Mouse (Mus musculus): ENCODE data around the gene Gm9857. TPM values are rescaled to one million over a fixed set of nuclear protein-coding genes. Genes with fewer than 3 reads are reported as not detected.

Gene Gm9857
- polyA plus RNA-seq, 1 experiment from 2014 or later = not detected

GRCm38 (mm10) chr3:108974920-108975485 is 34.8 kb upstream of the Gm9857 start:
- Histone ChIP-seq H3K36me3 (ENCODE audit: control insufficient read depth, insufficient read depth) (peaks cover 32% of the 10 kb centered on the region), H3K4me1 (replicated peaks; ENCODE audit: control insufficient read depth, insufficient read depth, low read length) (no peaks in the 10 kb centered on the region), H3K27me3 (replicated peaks; ENCODE audit: control insufficient read depth, insufficient read depth, low read length) (no peaks in the 10 kb centered on the region), H3K9me3 (ENCODE audit: control insufficient read depth) (no peaks in the 10 kb centered on the region), H3K4me2 (replicated peaks; ENCODE audit: low read depth) (no peak overlapping the region), H3K27ac (ENCODE audit: low read depth, low read length) (no peak overlapping the region), H3K4me3 (ENCODE audit: low read depth, low read length) (no peak overlapping the region), H3K9ac (ENCODE audit: low read depth, low read length) (no peak overlapping the region)
- no peak for ATAC-seq
- WGBS = 86% methylated on average over 15 of the region's 15 CpGs
- no peak for TF ChIP-seq CTCF (IDR thresholded peaks at IDR 0.05; ENCODE audit: low read depth)

DNA sequence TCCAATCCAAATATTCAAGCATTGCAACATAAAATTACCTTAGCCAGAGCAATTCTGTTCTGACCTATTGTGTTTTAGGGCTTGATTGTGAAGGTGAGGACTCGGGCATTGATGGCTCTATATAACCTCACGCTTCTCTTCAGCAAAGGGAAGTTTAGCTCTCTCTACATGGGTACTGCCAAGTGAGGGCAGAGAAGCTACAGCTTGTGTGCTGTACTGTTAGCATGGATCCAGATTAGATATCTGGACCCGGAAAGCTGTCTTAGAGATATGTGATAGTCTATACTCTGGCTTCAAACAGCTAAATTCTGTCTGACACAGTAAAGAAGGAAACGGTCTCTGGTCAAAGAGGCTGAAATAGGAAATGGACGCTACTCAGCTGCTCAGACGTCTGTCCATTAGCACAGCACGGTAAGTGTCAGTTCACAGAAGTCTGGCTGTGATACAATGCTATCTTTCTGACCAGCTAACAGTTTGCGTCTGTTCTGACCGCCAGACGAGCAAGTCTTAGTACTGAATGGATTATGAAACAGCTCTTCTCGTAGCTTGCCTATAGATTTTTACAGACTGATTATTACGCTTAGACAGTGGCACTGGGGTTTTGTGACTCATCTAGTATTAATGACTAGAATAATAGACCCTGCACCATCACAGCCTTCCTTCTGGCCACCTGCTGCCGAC is 33.9 kb upstream of the Gm9857 start:
- Histone ChIP-seq H3K9me3 (ENCODE audit: control insufficient read depth) (no peaks in the 10 kb centered on the region), H3K4me3 (ENCODE audit: low read depth, low read length) (no peak overlapping the region), H3K27me3 (replicated peaks; ENCODE audit: control insufficient read depth, insufficient read depth, low read length) (no peaks in the 10 kb centered on the region), H3K9ac (ENCODE audit: low read depth, low read length) (no peak overlapping the region), H3K4me1 (replicated peaks; ENCODE audit: control insufficient read depth, insufficient read depth, low read length) (no peaks in the 10 kb centered on the region), H3K4me2 (replicated peaks; ENCODE audit: low read depth) (no peak overlapping the region), H3K27ac (ENCODE audit: low read depth, low read length) (no peak overlapping the region), H3K36me3 (ENCODE audit: control insufficient read depth, insufficient read depth) (peaks cover 25% of the 10 kb centered on the region)
- ATAC-seq = no peak
- 85% methylated on average over 13 of the region's 13 CpGs for WGBS
- no peak for TF ChIP-seq CTCF (IDR thresholded peaks at IDR 0.05; ENCODE audit: low read depth)

- Histone ChIP-seq H3K27ac (ENCODE audit: low read depth, low read length) (no peak overlapping the region), H3K4me3 (ENCODE audit: low read depth, low read length) (no peak overlapping the region), H3K36me3 (ENCODE audit: control insufficient read depth, insufficient read depth) (0 out of 2 replicates have a peak, but pooled peaks cover 9% of the 10 kb centered on the region), H3K4me1 (replicated peaks; ENCODE audit: control insufficient read depth, insufficient read depth, low read length) (no peaks in the 10 kb centered on the region), H3K9ac (ENCODE audit: low read depth, low read length) (no peak overlapping the region), H3K9me3 (ENCODE audit: control insufficient read depth) (no peaks in the 10 kb centered on the region), H3K4me2 (replicated peaks; ENCODE audit: low read depth) (no peak overlapping the region), H3K27me3 (replicated peaks; ENCODE audit: control insufficient read depth, insufficient read depth, low read length) (no peaks in the 10 kb centered on the region)
- whole genome bisulfite sequencing = 92% methylated on average over 3 of the region's 3 CpGs
- no peak for TF ChIP-seq CTCF (IDR thresholded peaks at IDR 0.05; ENCODE audit: low read depth)
- no peak for ATAC-seq
These were observed 25.8 kb upstream of the Gm9857 start for GRCm38 (mm10) chr3:108966051-108966450.

GRCm38 (mm10) chr3:108964361-108965044 is 24.3 kb upstream of the Gm9857 start:
- no peak for ATAC-seq
- H3K27me3 ChIP-seq (replicated peaks; ENCODE audit: control insufficient read depth, insufficient read depth, low read length) = no peaks in the 10 kb centered on the region
- peak; percentile 55 for TF ChIP-seq CTCF (IDR thresholded peaks at IDR 0.05; ENCODE audit: low read depth)
- H3K9ac ChIP-seq (ENCODE audit: low read depth, low read length) = no peak overlapping the region
- WGBS = 67% methylated on average over 7 of the region's 7 CpGs
- H3K36me3 ChIP-seq (ENCODE audit: control insufficient read depth, insufficient read depth) = 0 out of 2 replicates have a peak, but pooled peaks cover 4% of the 10 kb centered on the region
- H3K4me2 ChIP-seq (replicated peaks; ENCODE audit: low read depth) = no peak overlapping the region
- H3K27ac ChIP-seq (ENCODE audit: low read depth, low read length) = no peak overlapping the region
- H3K4me3 ChIP-seq (ENCODE audit: low read depth, low read length) = no peak overlapping the region
- no peaks in the 10 kb centered on the region for H3K9me3 ChIP-seq (ENCODE audit: control insufficient read depth)
- H3K4me1 ChIP-seq (replicated peaks; ENCODE audit: control insufficient read depth, insufficient read depth, low read length) = no peaks in the 10 kb centered on the region

GRCm38 (mm10) chr3:108963776-108964175 is 23.5 kb upstream of the Gm9857 start:
- H3K4me3 ChIP-seq (ENCODE audit: low read depth, low read length) = no peak overlapping the region
- 77% methylated on average over 3 of the region's 3 CpGs for WGBS
- ATAC-seq = no peak
- H3K9ac ChIP-seq (ENCODE audit: low read depth, low read length) = no peak overlapping the region
- no peaks in the 10 kb centered on the region for H3K4me1 ChIP-seq (replicated peaks; ENCODE audit: control insufficient read depth, insufficient read depth, low read length)
- no peaks in the 10 kb centered on the region for H3K9me3 ChIP-seq (ENCODE audit: control insufficient read depth)
- H3K27me3 ChIP-seq (replicated peaks; ENCODE audit: control insufficient read depth, insufficient read depth, low read length) = no peaks in the 10 kb centered on the region
- H3K27ac ChIP-seq (ENCODE audit: low read depth, low read length) = no peak overlapping the region
- no peak overlapping the region for H3K4me2 ChIP-seq (replicated peaks; ENCODE audit: low read depth)
- H3K36me3 ChIP-seq (ENCODE audit: control insufficient read depth, insufficient read depth) = 0 out of 2 replicates have a peak, but pooled peaks cover 4% of the 10 kb centered on the region
- TF ChIP-seq CTCF (IDR thresholded peaks at IDR 0.05; ENCODE audit: low read depth) = no peak

DNA sequence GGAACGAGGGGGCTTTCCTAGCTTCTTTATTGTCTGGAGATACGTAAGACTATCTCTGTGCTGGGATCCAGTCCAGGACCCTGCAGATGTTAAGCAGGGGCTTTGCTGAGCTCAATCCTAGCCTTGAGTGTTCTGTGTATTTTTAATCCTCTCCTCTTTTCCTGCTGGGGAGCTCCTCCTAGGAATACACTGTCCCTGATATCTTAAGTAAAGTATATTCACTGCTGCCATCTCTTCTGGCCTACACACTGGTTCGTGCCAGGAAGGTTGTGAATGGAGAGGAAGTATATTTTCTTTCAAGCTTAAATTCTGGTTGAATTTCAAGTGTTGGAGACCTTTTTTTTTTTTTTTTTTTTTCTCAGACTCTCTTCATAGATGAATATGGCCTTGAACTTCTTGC is 23.0 kb upstream of the Gm9857 start:
- Histone ChIP-seq H3K4me1 (replicated peaks; ENCODE audit: control insufficient read depth, insufficient read depth, low read length) (no peaks in the 10 kb centered on the region), H3K4me2 (replicated peaks; ENCODE audit: low read depth) (no peak overlapping the region), H3K9me3 (ENCODE audit: control insufficient read depth) (no peaks in the 10 kb centered on the region), H3K27me3 (replicated peaks; ENCODE audit: control insufficient read depth, insufficient read depth, low read length) (no peaks in the 10 kb centered on the region), H3K4me3 (ENCODE audit: low read depth, low read length) (no peak overlapping the region), H3K27ac (ENCODE audit: low read depth, low read length) (no peak overlapping the region), H3K36me3 (ENCODE audit: control insufficient read depth, insufficient read depth) (0 out of 2 replicates have a peak, but pooled peaks cover 4% of the 10 kb centered on the region), H3K9ac (ENCODE audit: low read depth, low read length) (no peak overlapping the region)
- ATAC-seq = no peak
- 80% methylated on average over 3 of the region's 3 CpGs for WGBS
- no peak for TF ChIP-seq CTCF (IDR thresholded peaks at IDR 0.05; ENCODE audit: low read depth)

Measured in intestine, postnatal 0 days (tissue).